Mouse (Mus musculus) ES-Bruce4 (cell line): ENCODE measurements around the gene Xk. TPM values are rescaled to one million over a fixed set of nuclear protein-coding genes. Genes with fewer than 3 reads are reported as not detected.
A peak's percentile ranks its signal among the peaks of the same experiment; 100 is the strongest.

Source experiments
- H3K27ac ChIP-seq: 2 replicates; pipeline ENCODE4 v1.5.1; 2012; ENCODE audit warnings: low read length, inconsistent platforms; ENCODE audit not compliant: insufficient read depth
- H3K27me3 ChIP-seq: 2 replicates; pipeline ENCODE4 v1.6.1; 2012; ENCODE audit warnings: mild to moderate bottlenecking, low read length, inconsistent platforms; ENCODE audit not compliant: control insufficient read depth, poor library complexity, insufficient read depth, severe bottlenecking
- H3K36me3 ChIP-seq: 2 replicates; pipeline ENCODE4 v1.6.1; 2012; ENCODE audit warnings: inconsistent platforms, mild to moderate bottlenecking, low read length, moderate library complexity; ENCODE audit not compliant: control insufficient read depth, poor library complexity, insufficient read depth, severe bottlenecking
- H3K4me1 ChIP-seq: one replicate; pipeline ENCODE4 v1.8.1; 2011; ENCODE audit warnings: low read length; ENCODE audit not compliant: control insufficient read depth, insufficient read depth
- H3K4me3 ChIP-seq: 2 replicates; pipeline ENCODE4 v1.5.1; 2011; ENCODE audit warnings: low read depth, mild to moderate bottlenecking, low read length
- H3K9ac ChIP-seq: 2 replicates; pipeline ENCODE4 v1.6.1; 2012; ENCODE audit warnings: low read depth, mild to moderate bottlenecking, inconsistent platforms; ENCODE audit not compliant: poor library complexity, severe bottlenecking
- H3K9me3 ChIP-seq: replicated peaks from 2 replicates; pipeline ENCODE4 v1.6.1; 2012; ENCODE audit warnings: mild to moderate bottlenecking, low read length, inconsistent platforms; ENCODE audit not compliant: control insufficient read depth, poor library complexity, insufficient read depth, severe bottlenecking
- CTCF ChIP-seq: IDR thresholded peaks from one replicate; pipeline ENCODE4 v1.8.1; 2011; ENCODE audit warnings: low read depth, low read length
- EP300 ChIP-seq: IDR thresholded peaks from 2 replicates; pipeline ENCODE4 v1.6.1; 2011; ENCODE audit warnings: low read depth, low read length; ENCODE audit not compliant: insufficient read depth
- POLR2A ChIP-seq: IDR thresholded peaks from one replicate; pipeline ENCODE4 v1.8.1; 2011; ENCODE audit warnings: low read length; ENCODE audit not compliant: insufficient read depth
- polyA plus RNA-seq: library from polyadenylated mRNA; stranded (reverse); fragments of >200 nt; gene quantifications from 2 replicates; pipeline ENCODE4 v1.2.4, GENCODE M21; 2011; ENCODE audit warnings: low read depth; ENCODE audit not compliant: missing spikeins, insufficient read depth, insufficient read length

Gene Xk
- 7.0 and 7.4 TPM in 2 replicates for polyA plus RNA-seq

- Histone ChIP-seq H3K27ac (peak within 1 kb of the TSS; percentile 36; the same call in 1 of the 2 replicates), H3K9me3 (no peaks in the 10 kb centered on the region)
Observed at GRCm38 (mm10) chrX:9272460-9273361, at the start of gene Xk. Gene Xk (plus strand): TSS chrX:9272756.

DNA sequence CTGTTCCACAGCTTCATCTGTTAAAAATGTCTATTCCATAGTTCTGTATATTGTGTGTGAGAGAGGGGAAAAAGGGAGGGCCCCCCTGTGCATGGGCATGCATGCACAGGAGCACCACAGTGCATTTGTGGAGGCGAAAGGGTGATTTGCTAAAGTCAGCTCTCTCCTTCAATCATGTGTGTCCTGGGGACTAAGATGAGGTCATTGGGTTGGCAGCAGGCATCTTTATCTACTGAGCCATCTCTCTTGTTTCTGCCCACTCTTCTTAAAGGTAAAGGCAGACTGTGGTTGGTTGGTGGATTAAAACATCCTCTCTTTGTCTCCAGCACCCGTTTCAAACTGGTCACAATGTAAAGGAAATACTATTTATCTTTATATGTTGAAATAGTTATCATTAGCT, 45.5 kb upstream of the Xk start:
- Histone ChIP-seq H3K9me3 (no peaks in the 10 kb centered on the region), H3K4me3 (no peak overlapping the region), H3K9ac (no peak overlapping the region), H3K27ac (no peak overlapping the region), H3K4me1 (no peaks in the 10 kb centered on the region), H3K27me3 (no peaks in the 10 kb centered on the region), H3K36me3 (no peaks in the 10 kb centered on the region)
- no peak for TF ChIP-seq CTCF
- TF ChIP-seq POLR2A = no peak
- TF ChIP-seq EP300 = no peak

More at GRCm38 (mm10) chrX:9272460-9273361, at the start of gene Xk:
- peak within 1 kb of the TSS; percentile 82 for H3K9ac ChIP-seq
- no peaks in the 10 kb centered on the region for H3K36me3 ChIP-seq
- H3K4me3 ChIP-seq = peak within 1 kb of the TSS; percentile 97
- no peaks in the 10 kb centered on the region for H3K4me1 ChIP-seq
- TF ChIP-seq POLR2A (no peak), EP300 (no peak), CTCF (no peak)
- H3K27me3 ChIP-seq = no peaks in the 10 kb centered on the region

- Histone ChIP-seq H3K4me1 (peaks cover 2% of the 10 kb centered on the region), H3K9ac (no peak overlapping the region), H3K9me3 (no peaks in the 10 kb centered on the region), H3K36me3 (no peaks in the 10 kb centered on the region), H3K27me3 (no peaks in the 10 kb centered on the region), H3K4me3 (no peak overlapping the region), H3K27ac (no peak overlapping the region)
- no peak for TF ChIP-seq CTCF
- TF ChIP-seq EP300 = no peak
- TF ChIP-seq POLR2A = no peak
Observed at GRCm38 (mm10) chrX:9240737-9241591, 31.6 kb upstream of the Xk start.

DNA sequence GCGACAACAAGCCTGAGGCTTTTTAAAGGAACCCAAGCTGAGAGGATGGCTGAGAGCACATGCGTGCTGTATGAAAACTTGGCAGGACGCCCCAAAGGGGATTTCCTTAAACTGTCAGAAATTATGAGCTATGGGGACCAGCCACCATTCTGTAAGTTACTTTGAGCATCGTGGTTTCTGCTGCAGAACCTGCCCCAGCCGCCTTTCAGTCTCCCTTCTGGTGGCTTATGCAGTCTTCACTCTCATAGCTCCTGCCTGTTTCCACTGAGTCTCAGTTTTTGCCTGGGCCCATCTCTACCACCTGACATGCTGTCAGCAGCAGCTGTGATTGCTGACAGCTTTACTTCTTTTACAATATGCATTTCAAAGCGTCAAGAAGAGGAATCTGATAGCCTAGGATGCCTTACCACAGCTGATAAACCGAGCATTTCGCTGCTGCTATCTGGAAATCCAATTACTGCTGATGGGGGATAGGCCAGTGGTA, 29.1 kb upstream of the Xk start:
- H3K4me1 ChIP-seq = peaks cover 2% of the 10 kb centered on the region
- H3K9me3 ChIP-seq = no peaks in the 10 kb centered on the region
- no peak overlapping the region for H3K4me3 ChIP-seq
- H3K9ac ChIP-seq = no peak overlapping the region
- H3K27me3 ChIP-seq = no peaks in the 10 kb centered on the region
- TF ChIP-seq POLR2A = no peak
- no peak for TF ChIP-seq EP300
- TF ChIP-seq CTCF = no peak
- no peak overlapping the region for H3K27ac ChIP-seq
- H3K36me3 ChIP-seq = no peaks in the 10 kb centered on the region

GRCm38 (mm10) chrX:9244603-9245336, 27.8 kb upstream of the Xk start:
- Histone ChIP-seq H3K27me3 (no peaks in the 10 kb centered on the region), H3K27ac (no peak overlapping the region), H3K4me3 (no peak overlapping the region), H3K9ac (no peak overlapping the region), H3K4me1 (peaks cover 2% of the 10 kb centered on the region), H3K9me3 (no peaks in the 10 kb centered on the region), H3K36me3 (no peaks in the 10 kb centered on the region)
- TF ChIP-seq CTCF (no peak), EP300 (no peak), POLR2A (no peak)
